Mouse (Mus musculus): ENCODE data around the gene Comtd1. TPM values are rescaled to one million over a fixed set of nuclear protein-coding genes. Genes with fewer than 3 reads are reported as not detected.

The Comtd1 gene
- polyA plus RNA-seq (2014; fragmentation: Nextera tagmentation; extraction: Ambion mirVana): 25.8 and 29.8 TPM in 2 replicates

DNA sequence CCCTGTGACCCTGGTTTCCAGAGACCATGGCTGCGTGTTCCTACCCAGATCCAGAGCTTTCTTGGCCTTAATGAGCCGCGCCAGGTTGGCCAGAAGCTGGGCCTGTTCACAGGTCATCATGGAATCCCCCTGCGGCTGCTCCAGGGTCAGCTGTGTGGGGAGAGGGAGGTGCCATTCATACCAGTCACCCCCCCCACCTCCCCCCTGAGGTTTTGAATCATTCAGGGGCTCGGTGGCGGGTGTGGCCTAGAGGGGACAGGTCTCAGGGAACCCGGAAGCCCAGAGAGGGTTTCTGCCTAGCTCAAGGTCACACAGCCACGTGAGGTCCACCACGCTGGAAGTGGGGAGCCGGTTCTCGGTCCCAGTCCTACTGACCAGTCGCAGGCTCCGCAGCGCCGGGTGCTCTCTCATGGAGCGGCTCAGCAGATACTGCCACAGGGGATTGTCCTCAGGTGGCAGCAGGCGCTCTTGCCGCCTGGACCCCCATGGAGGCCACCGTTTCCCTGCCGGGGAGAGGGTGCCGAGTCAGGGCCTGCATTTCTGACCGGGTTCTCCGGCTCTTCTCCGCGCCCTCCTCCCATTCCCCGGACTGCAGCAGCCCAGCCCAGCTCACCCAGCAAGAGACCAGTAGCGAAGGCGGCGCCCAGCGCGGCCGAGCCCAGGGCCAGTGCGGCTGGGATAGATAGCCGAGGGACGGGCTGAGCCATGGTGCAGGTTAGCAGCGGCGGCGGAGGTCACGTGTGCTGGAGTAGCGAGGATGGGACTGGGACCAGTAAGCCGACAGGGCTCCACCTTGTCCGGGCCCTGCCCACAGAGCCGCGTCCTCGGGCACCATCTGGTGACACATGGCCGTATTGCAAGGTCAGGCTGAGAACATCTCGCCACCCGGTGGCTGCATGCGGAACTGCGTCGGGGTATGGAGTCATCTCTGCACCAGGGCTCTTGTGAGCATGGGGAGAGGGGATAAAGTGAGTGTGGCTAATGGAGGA is at the start of gene Comtd1:
TSS of gene Comtd1 (minus strand) at position 812 of the 989 bp plus-strand sequence.
- WGBS: under 1% methylated on average over 51 of the region's 51 CpGs
- H3K36me3 ChIP-seq (ENCODE audit: control insufficient read depth, insufficient read depth, low read length): peaks cover 28% of the 10 kb centered on the region
- peak within 1 kb of the TSS; percentile 71 for H3K4me3 ChIP-seq (ENCODE audit: low read depth, low read length)
- H3K4me2 ChIP-seq (replicated peaks; ENCODE audit: low read depth, low read length): peak within 1 kb of the TSS; percentile 100
- H3K9ac ChIP-seq (replicated peaks; ENCODE audit: low read depth, low read length): peak within 1 kb of the TSS; percentile 53
- H3K27me3 ChIP-seq (ENCODE audit: control insufficient read depth, insufficient read depth, low read length): no peaks in the 10 kb centered on the region
- peak; percentile 90 for ATAC-seq (ENCODE audit: insufficient number of reproducible peaks, insufficient read depth, low FRiP score, low read depth)
- peak within 1 kb of the TSS; percentile 81 for H3K27ac ChIP-seq (ENCODE audit: low read length)
- H3K4me1 ChIP-seq (ENCODE audit: control insufficient read depth, insufficient read depth, low read length): peaks cover 12% of the 10 kb centered on the region; the same call in 1 of the 2 replicates
- H3K9me3 ChIP-seq (ENCODE audit: control insufficient read depth, low read depth, low read length): no peaks in the 10 kb centered on the region

DNA sequence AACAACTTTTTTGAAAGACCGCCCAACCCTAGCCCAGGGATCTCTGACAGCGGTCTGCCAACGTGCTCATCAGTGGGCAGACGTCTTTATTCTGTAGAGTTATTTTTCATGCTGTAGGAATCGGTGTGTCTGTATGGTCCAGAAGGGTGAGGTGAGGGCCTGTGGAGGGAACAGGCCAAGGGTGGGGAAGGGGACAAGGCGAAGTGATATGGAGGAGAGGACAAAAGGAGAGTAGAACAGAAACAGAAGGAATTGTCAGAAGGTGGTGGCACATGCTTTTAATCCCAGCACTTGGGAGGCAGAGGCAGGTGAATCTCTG is 43.5 kb upstream of the Comtd1 start:
- Histone ChIP-seq H3K9me3 (ENCODE audit: control insufficient read depth, low read depth, low read length) (no peaks in the 10 kb centered on the region), H3K4me1 (ENCODE audit: control insufficient read depth, insufficient read depth, low read length) (no peaks in the 10 kb centered on the region; the same call in 1 of the 2 replicates), H3K9ac (replicated peaks; ENCODE audit: low read depth, low read length) (no peak overlapping the region), H3K4me2 (replicated peaks; ENCODE audit: low read depth, low read length) (no peak overlapping the region), H3K4me3 (ENCODE audit: low read depth, low read length) (no peak overlapping the region), H3K27ac (ENCODE audit: low read length) (peak overlapping the region; percentile 10; the same call in 1 of the 2 replicates), H3K36me3 (ENCODE audit: control insufficient read depth, insufficient read depth, low read length) (no peaks in the 10 kb centered on the region), H3K27me3 (ENCODE audit: control insufficient read depth, insufficient read depth, low read length) (no peaks in the 10 kb centered on the region)
- 36% methylated on average over 6 of the region's 6 CpGs for WGBS
- no peak for ATAC-seq (ENCODE audit: insufficient number of reproducible peaks, insufficient read depth, low FRiP score, low read depth)

DNA sequence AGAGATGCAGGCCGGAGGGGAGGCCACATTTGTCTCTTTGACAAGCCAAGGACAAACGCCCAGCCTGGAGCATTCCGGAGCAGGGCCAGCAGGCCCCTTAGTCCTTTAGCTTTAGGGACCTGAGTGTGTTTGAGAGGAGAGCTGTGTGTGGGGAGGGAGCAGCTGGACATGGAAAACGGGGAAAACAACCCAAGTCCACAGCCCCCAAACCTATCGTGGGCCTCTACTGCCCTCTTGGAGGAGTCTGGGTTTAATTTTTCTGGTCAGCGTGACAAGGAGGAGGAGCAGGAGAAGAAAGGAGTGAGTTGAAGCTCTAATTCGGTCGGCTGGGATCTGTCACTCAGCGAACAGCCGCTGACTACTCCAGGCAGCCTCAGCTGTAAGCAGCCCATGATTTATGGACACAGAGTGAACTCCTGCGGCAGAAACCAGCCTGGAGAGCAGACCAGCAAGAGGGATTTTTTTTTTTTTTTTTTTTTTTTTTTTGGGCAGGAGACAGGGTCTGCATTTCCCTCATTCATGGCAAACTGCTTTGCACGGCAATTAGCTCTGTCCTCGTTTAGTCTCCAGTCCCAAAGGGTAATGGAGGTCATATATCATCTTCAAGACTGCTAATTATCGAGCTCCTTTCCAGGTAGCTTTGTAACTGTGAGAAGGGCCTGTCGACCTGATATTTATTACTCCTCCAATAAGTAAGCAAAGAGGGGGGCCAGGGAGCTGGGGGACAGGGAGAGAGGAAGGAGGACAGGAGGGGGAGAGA is 43.0 kb upstream of the Comtd1 start:
- H3K4me3 ChIP-seq (ENCODE audit: low read depth, low read length): no peak overlapping the region
- H3K27me3 ChIP-seq (ENCODE audit: control insufficient read depth, insufficient read depth, low read length): no peaks in the 10 kb centered on the region
- H3K9ac ChIP-seq (replicated peaks; ENCODE audit: low read depth, low read length): no peak overlapping the region
- H3K27ac ChIP-seq (ENCODE audit: low read length): peak overlapping the region; percentile 78
- ATAC-seq (ENCODE audit: insufficient number of reproducible peaks, insufficient read depth, low FRiP score, low read depth): peak; percentile 85; the same call in 1 of the 2 replicates
- 0 out of 2 replicates have a peak overlapping the region, but pooled peaks have one; percentile 15 for H3K4me2 ChIP-seq (replicated peaks; ENCODE audit: low read depth, low read length)
- WGBS: 3% methylated on average over 15 of the region's 15 CpGs
- no peaks in the 10 kb centered on the region for H3K9me3 ChIP-seq (ENCODE audit: control insufficient read depth, low read depth, low read length)
- no peaks in the 10 kb centered on the region for H3K36me3 ChIP-seq (ENCODE audit: control insufficient read depth, insufficient read depth, low read length)
- H3K4me1 ChIP-seq (ENCODE audit: control insufficient read depth, insufficient read depth, low read length): no peaks in the 10 kb centered on the region; the same call in 1 of the 2 replicates

DNA sequence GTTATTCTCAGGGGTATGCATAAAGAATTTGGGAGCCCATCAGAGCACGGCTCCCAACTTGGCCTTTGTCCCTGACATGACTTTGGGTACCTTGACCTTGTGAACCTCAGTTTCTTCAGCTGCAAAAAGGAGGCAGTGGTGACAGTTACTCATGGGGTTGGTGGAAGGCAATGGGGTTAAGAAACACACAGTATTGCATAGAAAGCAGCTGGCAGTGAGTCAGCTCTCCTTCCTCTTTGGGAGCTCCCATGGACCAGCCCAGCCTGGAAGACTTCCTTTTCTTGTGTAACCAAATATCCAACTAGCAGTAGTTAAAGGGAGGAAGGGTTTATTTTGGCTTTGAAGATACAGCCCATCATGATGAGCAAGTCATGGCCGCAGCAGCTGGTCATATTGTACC is 41.7 kb upstream of the Comtd1 start:
- Histone ChIP-seq H3K4me1 (ENCODE audit: control insufficient read depth, insufficient read depth, low read length) (no peaks in the 10 kb centered on the region; the same call in 1 of the 2 replicates), H3K9ac (replicated peaks; ENCODE audit: low read depth, low read length) (no peak overlapping the region), H3K27ac (ENCODE audit: low read length) (no peak overlapping the region), H3K36me3 (ENCODE audit: control insufficient read depth, insufficient read depth, low read length) (no peaks in the 10 kb centered on the region), H3K4me2 (replicated peaks; ENCODE audit: low read depth, low read length) (no peak overlapping the region), H3K9me3 (ENCODE audit: control insufficient read depth, low read depth, low read length) (no peaks in the 10 kb centered on the region), H3K27me3 (ENCODE audit: control insufficient read depth, insufficient read depth, low read length) (no peaks in the 10 kb centered on the region), H3K4me3 (ENCODE audit: low read depth, low read length) (no peak overlapping the region)
- no peak for ATAC-seq (ENCODE audit: insufficient number of reproducible peaks, insufficient read depth, low FRiP score, low read depth)
- WGBS: 78% methylated on average over 2 of the region's 2 CpGs

DNA sequence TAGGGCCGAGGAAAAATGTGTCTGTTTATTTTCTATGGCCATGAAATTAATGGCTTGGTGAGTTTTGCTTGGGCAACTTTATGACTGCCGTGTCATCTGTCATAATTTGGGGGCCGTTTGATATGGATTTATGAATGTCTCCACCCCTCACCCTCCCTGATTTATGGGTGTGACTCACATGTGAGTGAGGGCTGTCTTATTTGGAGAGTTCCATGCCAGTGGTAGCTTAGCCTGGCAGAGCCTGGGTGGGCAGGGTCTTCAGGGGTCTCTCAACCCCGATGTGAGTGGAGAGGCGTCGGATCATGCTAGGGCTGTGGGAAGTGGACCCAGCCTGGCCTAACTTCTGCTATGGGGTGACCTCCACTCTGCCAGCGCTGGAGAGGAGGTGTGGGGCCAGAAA is 18.0 kb upstream of the Comtd1 start:
- Histone ChIP-seq H3K27me3 (ENCODE audit: control insufficient read depth, insufficient read depth, low read length) (no peaks in the 10 kb centered on the region), H3K9me3 (ENCODE audit: control insufficient read depth, low read depth, low read length) (no peaks in the 10 kb centered on the region), H3K4me3 (ENCODE audit: low read depth, low read length) (no peak overlapping the region), H3K4me1 (ENCODE audit: control insufficient read depth, insufficient read depth, low read length) (0 out of 2 replicates have a peak, but pooled peaks cover 3% of the 10 kb centered on the region), H3K9ac (replicated peaks; ENCODE audit: low read depth, low read length) (no peak overlapping the region), H3K36me3 (ENCODE audit: control insufficient read depth, insufficient read depth, low read length) (no peaks in the 10 kb centered on the region), H3K27ac (ENCODE audit: low read length) (no peak overlapping the region), H3K4me2 (replicated peaks; ENCODE audit: low read depth, low read length) (no peak overlapping the region)
- 75% methylated on average over 7 of the region's 7 CpGs for WGBS
- ATAC-seq (ENCODE audit: insufficient number of reproducible peaks, insufficient read depth, low FRiP score, low read depth): no peak

DNA sequence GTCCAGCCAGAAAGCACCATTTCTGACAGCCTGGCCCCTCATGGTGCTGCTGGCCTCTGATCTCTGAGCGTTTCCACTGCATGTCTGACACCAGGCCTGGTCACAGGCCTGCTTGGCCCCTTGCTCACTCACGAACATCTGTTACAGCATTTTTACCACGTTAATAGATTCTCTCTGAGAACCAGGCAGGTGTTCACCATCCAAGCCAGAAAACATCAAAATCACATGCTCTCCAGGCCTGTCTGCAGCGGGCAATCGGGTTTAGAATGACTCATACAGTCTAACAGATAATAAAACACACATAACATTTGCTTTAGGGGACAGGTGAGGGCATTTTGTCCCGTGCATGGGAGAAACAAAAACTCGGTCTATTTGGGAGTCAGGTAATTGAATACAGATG is 17.5 kb upstream of the Comtd1 start:
- Histone ChIP-seq H3K4me1 (ENCODE audit: control insufficient read depth, insufficient read depth, low read length) (0 out of 2 replicates have a peak, but pooled peaks cover 3% of the 10 kb centered on the region), H3K4me2 (replicated peaks; ENCODE audit: low read depth, low read length) (no peak overlapping the region), H3K27ac (ENCODE audit: low read length) (no peak overlapping the region), H3K4me3 (ENCODE audit: low read depth, low read length) (no peak overlapping the region), H3K9ac (replicated peaks; ENCODE audit: low read depth, low read length) (no peak overlapping the region), H3K9me3 (ENCODE audit: control insufficient read depth, low read depth, low read length) (no peaks in the 10 kb centered on the region), H3K27me3 (ENCODE audit: control insufficient read depth, insufficient read depth, low read length) (no peaks in the 10 kb centered on the region), H3K36me3 (ENCODE audit: control insufficient read depth, insufficient read depth, low read length) (no peaks in the 10 kb centered on the region)
- ATAC-seq (ENCODE audit: insufficient number of reproducible peaks, insufficient read depth, low FRiP score, low read depth): peak; percentile 28; the same call in 1 of the 2 replicates
- 26% methylated on average over 7 of the region's 7 CpGs for WGBS

DNA sequence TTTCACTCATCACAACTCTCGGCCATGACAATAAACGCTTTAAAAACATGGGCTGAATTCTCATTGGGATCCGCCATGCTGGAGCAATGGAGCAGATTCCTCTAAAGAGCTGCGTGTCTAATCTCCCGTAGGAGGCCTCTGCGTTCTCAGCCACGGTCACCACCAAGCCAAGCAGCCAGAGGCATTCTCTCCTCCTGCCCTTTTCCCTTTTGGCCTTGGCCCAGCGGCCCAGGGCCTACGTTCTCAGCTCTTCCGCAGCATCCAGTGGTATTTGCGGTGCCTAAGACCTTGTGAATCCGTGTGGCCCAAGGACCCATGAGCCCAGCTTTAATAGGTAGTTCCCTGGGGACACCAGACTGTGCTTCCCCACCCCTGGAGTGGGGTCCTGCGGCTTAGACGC is 8.1 kb upstream of the Comtd1 start:
- 85% methylated on average over 14 of the region's 14 CpGs for WGBS
- Histone ChIP-seq H3K9ac (replicated peaks; ENCODE audit: low read depth, low read length) (no peak overlapping the region), H3K9me3 (ENCODE audit: control insufficient read depth, low read depth, low read length) (no peaks in the 10 kb centered on the region), H3K27me3 (ENCODE audit: control insufficient read depth, insufficient read depth, low read length) (no peaks in the 10 kb centered on the region), H3K4me1 (ENCODE audit: control insufficient read depth, insufficient read depth, low read length) (peaks cover 11% of the 10 kb centered on the region; the same call in 1 of the 2 replicates), H3K36me3 (ENCODE audit: control insufficient read depth, insufficient read depth, low read length) (no peaks in the 10 kb centered on the region), H3K4me2 (replicated peaks; ENCODE audit: low read depth, low read length) (no peak overlapping the region), H3K27ac (ENCODE audit: low read length) (no peak overlapping the region), H3K4me3 (ENCODE audit: low read depth, low read length) (no peak overlapping the region)
- no peak for ATAC-seq (ENCODE audit: insufficient number of reproducible peaks, insufficient read depth, low FRiP score, low read depth)

DNA sequence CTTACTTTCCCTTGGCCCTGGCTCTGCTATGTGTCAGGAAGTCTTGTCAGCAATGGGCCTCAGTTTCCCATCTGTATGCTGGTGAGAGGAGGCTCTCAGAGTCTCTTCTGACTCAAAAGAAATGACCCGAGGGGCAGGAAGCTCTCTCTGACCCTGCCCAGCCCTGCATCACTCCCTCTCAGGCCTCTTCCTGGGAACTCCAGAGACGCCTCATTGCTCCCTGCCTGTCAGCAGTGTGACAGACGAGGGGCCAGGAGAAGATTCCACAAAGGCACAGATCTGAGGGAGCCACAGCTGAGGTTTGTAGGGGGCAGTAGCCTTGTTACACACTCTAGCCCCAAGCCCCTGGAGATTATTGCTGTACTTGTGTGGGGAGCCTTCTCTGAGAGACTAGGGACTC is 7.2 kb upstream of the Comtd1 start:
- Histone ChIP-seq H3K9ac (replicated peaks; ENCODE audit: low read depth, low read length) (no peak overlapping the region), H3K4me3 (ENCODE audit: low read depth, low read length) (no peak overlapping the region), H3K27me3 (ENCODE audit: control insufficient read depth, insufficient read depth, low read length) (no peaks in the 10 kb centered on the region), H3K4me1 (ENCODE audit: control insufficient read depth, insufficient read depth, low read length) (peaks cover 11% of the 10 kb centered on the region; the same call in 1 of the 2 replicates), H3K27ac (ENCODE audit: low read length) (no peak overlapping the region), H3K9me3 (ENCODE audit: control insufficient read depth, low read depth, low read length) (no peaks in the 10 kb centered on the region), H3K36me3 (ENCODE audit: control insufficient read depth, insufficient read depth, low read length) (no peaks in the 10 kb centered on the region), H3K4me2 (replicated peaks; ENCODE audit: low read depth, low read length) (no peak overlapping the region)
- WGBS: 46% methylated on average over 3 of the region's 3 CpGs
- no peak for ATAC-seq (ENCODE audit: insufficient number of reproducible peaks, insufficient read depth, low FRiP score, low read depth)

All from stomach, embryonic 14.5 days (tissue).